Comparison of ENCODE assay signal across 27 mouse cellular contexts in genomic region chr4:5358274-5358673, GRCm38 (mm10).
"Had no signal": no experiment of that assay in that cellular context is flagged by ENCODE, and none has a peak within 500 bp of the region (broad histone marks: within the 10 kb centered on the region; RNA-seq: fewer than 3 reads in every experiment).

No protein-coding gene starts in this region.

- H3K27me3 ChIP-seq: embryonic facial prominence, embryonic 12.5 days; embryonic facial prominence, embryonic 13.5 days; embryonic facial prominence, embryonic 15.5 days; forebrain, embryonic 12.5 days; forebrain, embryonic 13.5 days; forebrain, embryonic 15.5 days had no signal

- H3K4me3 ChIP-seq: embryonic facial prominence, embryonic 10.5 days; embryonic facial prominence, embryonic 12.5 days; embryonic facial prominence, embryonic 13.5 days; embryonic facial prominence, embryonic 15.5 days; erythroblast, embryonic 14.5 days; forebrain, embryonic 12.5 days; forebrain, embryonic 13.5 days; forebrain, embryonic 15.5 days; gastrocnemius, adult 2 months; heart, adult 2 months; heart, embryonic 10.5 days had no signal

- H3K27ac ChIP-seq: embryonic facial prominence, embryonic 10.5 days; embryonic facial prominence, embryonic 12.5 days; embryonic facial prominence, embryonic 13.5 days; embryonic facial prominence, embryonic 15.5 days; forebrain, embryonic 12.5 days; forebrain, embryonic 13.5 days; forebrain, embryonic 15.5 days; gastrocnemius, adult 2 months; heart, adult 2 months; heart, embryonic 10.5 days had no signal

- H3K4me1 ChIP-seq: embryonic facial prominence, embryonic 10.5 days; embryonic facial prominence, embryonic 12.5 days; embryonic facial prominence, embryonic 13.5 days; embryonic facial prominence, embryonic 15.5 days; forebrain, embryonic 12.5 days; forebrain, embryonic 13.5 days; forebrain, embryonic 15.5 days; heart, embryonic 10.5 days had no signal

- H3K9me3 ChIP-seq: embryonic facial prominence, embryonic 10.5 days; embryonic facial prominence, embryonic 12.5 days; embryonic facial prominence, embryonic 13.5 days; embryonic facial prominence, embryonic 15.5 days; forebrain, embryonic 12.5 days; forebrain, embryonic 13.5 days; forebrain, embryonic 15.5 days; heart, embryonic 10.5 days had no signal

- ATAC-seq: forebrain, embryonic 13.5 days; forebrain, embryonic 14.5 days; forebrain, embryonic 15.5 days; forebrain, embryonic 16.5 days had no signal

- DNase-seq: cerebellum, adult 2 months; cerebellum, adult 8-10 months; cerebellum, adult 9-10 months; cerebellum, adult 9-11 months; cerebellum, postnatal 10 days; cerebellum, postnatal 14 days; cerebellum, postnatal 25 days; cerebellum, postnatal 36 days; embryo, embryonic 11 days; gastrocnemius, adult 2 months; gastrocnemius, postnatal 10 days; gastrocnemius, postnatal 14 days; gastrocnemius, postnatal 25 days; gastrocnemius, postnatal 36 days; heart, adult 18-20 months; heart, adult 2 months had no signal

- H3K4me2 ChIP-seq: embryonic facial prominence, embryonic 12.5 days; embryonic facial prominence, embryonic 13.5 days; embryonic facial prominence, embryonic 15.5 days; forebrain, embryonic 12.5 days; forebrain, embryonic 13.5 days; forebrain, embryonic 15.5 days had no signal

- H3K9ac ChIP-seq: embryonic facial prominence, embryonic 12.5 days; embryonic facial prominence, embryonic 13.5 days; embryonic facial prominence, embryonic 15.5 days; forebrain, embryonic 12.5 days; forebrain, embryonic 13.5 days; forebrain, embryonic 15.5 days had no signal

- H3K36me3 ChIP-seq: embryonic facial prominence, embryonic 10.5 days; embryonic facial prominence, embryonic 12.5 days; embryonic facial prominence, embryonic 13.5 days; embryonic facial prominence, embryonic 15.5 days; forebrain, embryonic 12.5 days; forebrain, embryonic 15.5 days; heart, embryonic 10.5 days had no signal
